13 mouse cellular contexts compared by ENCODE assay signal in the genomic region with DNA sequence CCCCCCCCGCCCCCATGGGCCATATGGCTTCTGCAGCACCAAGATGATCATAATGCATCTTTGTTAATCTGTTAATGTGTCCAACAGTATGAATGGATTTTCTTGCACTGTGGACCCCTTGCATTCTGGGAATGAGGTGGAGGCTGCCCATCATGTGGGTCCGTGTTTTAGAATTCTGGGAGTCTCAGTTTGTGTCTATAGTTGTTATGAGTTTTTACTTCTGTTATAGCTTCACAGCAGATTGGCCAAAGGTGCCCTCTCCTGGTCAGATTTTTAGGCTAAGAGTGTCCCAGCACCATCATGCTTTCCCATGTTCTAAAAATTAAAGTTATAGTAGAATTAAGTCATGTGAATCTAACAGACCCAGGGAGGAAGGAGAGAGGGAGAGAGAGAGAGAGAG. TPM values are rescaled to one million over a fixed set of nuclear protein-coding genes. Genes with fewer than 3 reads are reported as not detected.
A peak's percentile ranks its signal among the peaks of the same experiment; 100 is the strongest.
DNase-seq lines count a peak whose midpoint lies in the region; ATAC-seq and TF ChIP-seq lines count a peak whose summit lies in the region.
"Had no signal": no experiment of that assay in that cellular context is flagged by ENCODE, and none has a peak within 500 bp of the region (broad histone marks: within the 10 kb centered on the region; RNA-seq: fewer than 3 reads in every experiment).

No protein-coding gene starts in this region.

- H3K27ac ChIP-seq in heart, postnatal 0 days (ENCODE audit: low read depth): no peak overlapping the region
- no peak overlapping the region for H3K27ac ChIP-seq in lung, postnatal 0 days (ENCODE audit: low read length)
- H3K27ac ChIP-seq: embryonic facial prominence, embryonic 13.5 days; heart, embryonic 13.5 days; macrophage had no signal

- H3K36me3 ChIP-seq in heart, postnatal 0 days (replicated peaks; ENCODE audit: control insufficient read depth, insufficient read depth, low read length): no peaks in the 10 kb centered on the region
- no peaks in the 10 kb centered on the region for H3K36me3 ChIP-seq in lung, postnatal 0 days (ENCODE audit: insufficient read depth, low read length)
- H3K36me3 ChIP-seq: embryonic facial prominence, embryonic 13.5 days; heart, embryonic 13.5 days had no signal

- 42% methylated on average over 2 of the region's 2 CpGs for WGBS in heart, postnatal 0 days
- WGBS in lung, postnatal 0 days: 35% methylated on average over 2 of the region's 2 CpGs

- H3K4me1 ChIP-seq in heart, postnatal 0 days (ENCODE audit: control insufficient read depth, insufficient read depth): no peaks in the 10 kb centered on the region
- no peaks in the 10 kb centered on the region for H3K4me1 ChIP-seq in lung, postnatal 0 days (ENCODE audit: insufficient read depth, low read depth, low read length)
- H3K4me1 ChIP-seq: embryonic facial prominence, embryonic 13.5 days; heart, embryonic 13.5 days had no signal

- H3K4me3 ChIP-seq in heart, postnatal 0 days (ENCODE audit: low read depth, low read length): no peak overlapping the region
- no peak overlapping the region for H3K4me3 ChIP-seq in lung, postnatal 0 days (ENCODE audit: low read depth, low read length)
- H3K4me3 ChIP-seq: embryonic facial prominence, embryonic 13.5 days; heart, embryonic 13.5 days; myocyte had no signal

- no peak overlapping the region for H3K9ac ChIP-seq in heart, postnatal 0 days (replicated peaks; ENCODE audit: low read depth, low read length)
- no peak overlapping the region for H3K9ac ChIP-seq in lung, postnatal 0 days (replicated peaks; ENCODE audit: low read depth)
- H3K9ac ChIP-seq: embryonic facial prominence, embryonic 13.5 days; heart, embryonic 13.5 days had no signal

- H3K4me2 ChIP-seq in heart, postnatal 0 days (ENCODE audit: low read depth, low read length): no peak overlapping the region
- H3K4me2 ChIP-seq in lung, postnatal 0 days (replicated peaks; ENCODE audit: low read depth, low read length): no peak overlapping the region
- H3K4me2 ChIP-seq: embryonic facial prominence, embryonic 13.5 days; heart, embryonic 13.5 days had no signal

- TF ChIP-seq EP300 in heart, postnatal 0 days (IDR thresholded peaks at IDR 0.05; ENCODE audit: low read depth): no peak
- TF ChIP-seq EP300 in lung, postnatal 0 days (IDR thresholded peaks at IDR 0.05): no peak

- no peak for ATAC-seq in heart, postnatal 0 days (ENCODE audit: insufficient read depth, low read depth)
- no peak; the same call in 1 of the 2 replicates for ATAC-seq in lung, postnatal 0 days
- ATAC-seq in common myeloid progenitor, adult 5-6 weeks (replicated peaks; ENCODE audit: low read depth, poor library complexity, severe bottlenecking): peak; percentile 45; the same call in 1 of the 2 replicates

- DNase-seq in heart, postnatal 0 days (ENCODE audit: low spot score): no peak
- no peak for DNase-seq in heart, postnatal 4 days
- DNase-seq in lung, postnatal 0 days (ENCODE audit: low spot score): peak; percentile 46
- no peak for DNase-seq in lung, postnatal 25 days (ENCODE audit: low spot score)
- DNase-seq in NIH3T3 (ENCODE audit: low read depth): peak; percentile 60
- DNase-seq in adrenal gland, adult 2 months: no peak

- H3K27me3 ChIP-seq in heart, postnatal 0 days (ENCODE audit: control insufficient read depth, insufficient read depth, low read length): no peaks in the 10 kb centered on the region
- no peaks in the 10 kb centered on the region for H3K27me3 ChIP-seq in lung, postnatal 0 days (replicated peaks; ENCODE audit: insufficient read depth, low read length)
- H3K27me3 ChIP-seq: embryonic facial prominence, embryonic 13.5 days; heart, embryonic 13.5 days had no signal

- H3K9me3 ChIP-seq in heart, postnatal 0 days (replicated peaks; ENCODE audit: control insufficient read depth, low read length): no peaks in the 10 kb centered on the region
- no peaks in the 10 kb centered on the region for H3K9me3 ChIP-seq in lung, postnatal 0 days (ENCODE audit: low read length)
- H3K9me3 ChIP-seq: embryonic facial prominence, embryonic 13.5 days; heart, embryonic 13.5 days had no signal

- peak; percentile 35 for TF ChIP-seq CTCF in heart, postnatal 0 days (IDR thresholded peaks at IDR 0.05; ENCODE audit: low read depth)
- peak; percentile 61 for TF ChIP-seq CTCF in lung, postnatal 0 days (IDR thresholded peaks at IDR 0.05)

RNA-seq across cellular contexts. Expression of a gene that starts 3.9 kb away (rescaled TPM):
- total RNA-seq in heart, postnatal 0 days (2014; rRNA removed; ENCODE audit: low replicate concordance): not detected in 2 replicates
- 0.14 and 0.21 TPM in 2 replicates for polyA plus RNA-seq in heart, postnatal 0 days (2015; fragmentation: Nextera tagmentation; extraction: Ambion mirVana)
- not detected for total RNA-seq in heart, postnatal 4 days (2021)
- polyA plus RNA-seq in lung, postnatal 0 days (2015; fragmentation: Nextera tagmentation; extraction: Ambion mirVana): not detected in 2 replicates
- total RNA-seq in common myeloid progenitor, adult 5-6 weeks (2017): 0.18 TPM in 1 of 2 replicates, not detected in the other
- total RNA-seq in adrenal gland, adult 2 months (2021): not detected
- not detected in 2 replicates for polyA plus RNA-seq in adrenal gland, adult 2 months (2012; rRNA removed)
- polyA plus RNA-seq: kidney, embryonic 14.5 days; macrophage; stomach, embryonic 14.5 days had no signal

Comparison
In these comparisons a context has a peak if more than half of its experiments do, and no peak if none do; other contexts are left out.
1. DNase-seq: peak in lung, postnatal 0 days (single experiment) and NIH3T3 (single experiment); none in heart, postnatal 0 days (single experiment), heart, postnatal 4 days (single experiment), lung, postnatal 25 days (single experiment) and adrenal gland, adult 2 months (single experiment).